Mouse (Mus musculus): Measurements from ENCODE around the gene 1700113H08Rik. TPM values are rescaled to one million over a fixed set of nuclear protein-coding genes. Genes with fewer than 3 reads are reported as not detected.

1700113H08Rik gene
- polyA plus RNA-seq, 1 experiment from 2014 or later = not detected

- no peak overlapping the region for H3K27ac ChIP-seq (replicated peaks; ENCODE audit: low read depth, low read length)
- H3K27me3 ChIP-seq (ENCODE audit: control insufficient read depth, insufficient read depth, low read length) = no peaks in the 10 kb centered on the region
- no peak overlapping the region for H3K4me2 ChIP-seq (ENCODE audit: low read depth, severe bottlenecking)
- peaks cover 2% of the 10 kb centered on the region for H3K4me1 ChIP-seq (ENCODE audit: control insufficient read depth, insufficient read depth, low read length)
- no peak overlapping the region for H3K9ac ChIP-seq (ENCODE audit: low read length)
- ATAC-seq (ENCODE audit: insufficient number of reproducible peaks, low FRiP score, low TSS enrichment, low read depth) (no peak), DNase-seq (ENCODE audit: low spot score) (no peak)
- 84% methylated on average over 9 of the region's 9 CpGs for WGBS
- no peaks in the 10 kb centered on the region for H3K9me3 ChIP-seq (ENCODE audit: control insufficient read depth, low read length)
- no peak overlapping the region for H3K4me3 ChIP-seq (ENCODE audit: low read depth, low read length)
- no peaks in the 10 kb centered on the region for H3K36me3 ChIP-seq (ENCODE audit: control insufficient read depth, insufficient read depth, low read length)
Measured at GRCm38 (mm10) chr10:87107565-87108297, 49.9 kb downstream of the 1700113H08Rik start.

- no peak overlapping the region for H3K27ac ChIP-seq (replicated peaks; ENCODE audit: low read depth, low read length)
- WGBS = 93% methylated on average over 6 of the region's 6 CpGs
- H3K4me1 ChIP-seq (ENCODE audit: control insufficient read depth, insufficient read depth, low read length) = no peaks in the 10 kb centered on the region; the same call in 1 of the 2 replicates
- H3K36me3 ChIP-seq (ENCODE audit: control insufficient read depth, insufficient read depth, low read length) = no peaks in the 10 kb centered on the region
- H3K27me3 ChIP-seq (ENCODE audit: control insufficient read depth, insufficient read depth, low read length) = no peaks in the 10 kb centered on the region
- no peaks in the 10 kb centered on the region for H3K9me3 ChIP-seq (ENCODE audit: control insufficient read depth, low read length)
- H3K4me2 ChIP-seq (ENCODE audit: low read depth, severe bottlenecking) = no peak overlapping the region
- no peak for DNase-seq (ENCODE audit: low spot score)
- ATAC-seq (ENCODE audit: insufficient number of reproducible peaks, low FRiP score, low TSS enrichment, low read depth) = no peak
- H3K9ac ChIP-seq (ENCODE audit: low read length) = no peak overlapping the region
- no peak overlapping the region for H3K4me3 ChIP-seq (ENCODE audit: low read depth, low read length)
Measured at GRCm38 (mm10) chr10:87108333-87108732, 50.5 kb downstream of the 1700113H08Rik start.

GRCm38 (mm10) chr10:87109038-87109771, 51.4 kb downstream of the 1700113H08Rik start:
- ATAC-seq (ENCODE audit: insufficient number of reproducible peaks, low FRiP score, low TSS enrichment, low read depth) (no peak), DNase-seq (ENCODE audit: low spot score) (no peak)
- 91% methylated on average over 10 of the region's 10 CpGs for WGBS
- H3K27ac ChIP-seq (replicated peaks; ENCODE audit: low read depth, low read length) = no peak overlapping the region
- no peaks in the 10 kb centered on the region for H3K4me1 ChIP-seq (ENCODE audit: control insufficient read depth, insufficient read depth, low read length)
- H3K4me3 ChIP-seq (ENCODE audit: low read depth, low read length) = no peak overlapping the region
- no peaks in the 10 kb centered on the region for H3K36me3 ChIP-seq (ENCODE audit: control insufficient read depth, insufficient read depth, low read length)
- no peak overlapping the region for H3K9ac ChIP-seq (ENCODE audit: low read length)
- H3K4me2 ChIP-seq (ENCODE audit: low read depth, severe bottlenecking) = no peak overlapping the region
- no peaks in the 10 kb centered on the region for H3K9me3 ChIP-seq (ENCODE audit: control insufficient read depth, low read length)
- no peaks in the 10 kb centered on the region for H3K27me3 ChIP-seq (ENCODE audit: control insufficient read depth, insufficient read depth, low read length)

- DNase-seq (ENCODE audit: low spot score) = no peak
- no peak overlapping the region for H3K9ac ChIP-seq (ENCODE audit: low read length)
- no peak overlapping the region for H3K4me3 ChIP-seq (ENCODE audit: low read depth, low read length)
- H3K4me2 ChIP-seq (ENCODE audit: low read depth, severe bottlenecking) = no peak overlapping the region
- 80% methylated on average over 3 of the region's 3 CpGs for WGBS
- no peaks in the 10 kb centered on the region for H3K36me3 ChIP-seq (ENCODE audit: control insufficient read depth, insufficient read depth, low read length)
- no peaks in the 10 kb centered on the region for H3K9me3 ChIP-seq (ENCODE audit: control insufficient read depth, low read length)
- H3K27ac ChIP-seq (replicated peaks; ENCODE audit: low read depth, low read length) = no peak overlapping the region
- H3K27me3 ChIP-seq (ENCODE audit: control insufficient read depth, insufficient read depth, low read length) = no peaks in the 10 kb centered on the region
- no peak for ATAC-seq (ENCODE audit: insufficient number of reproducible peaks, low FRiP score, low TSS enrichment, low read depth)
- no peaks in the 10 kb centered on the region for H3K4me1 ChIP-seq (ENCODE audit: control insufficient read depth, insufficient read depth, low read length)
Measured at GRCm38 (mm10) chr10:87110909-87111308, 53.1 kb downstream of the 1700113H08Rik start.

- Histone ChIP-seq H3K4me2 (ENCODE audit: low read depth, severe bottlenecking) (no peak overlapping the region), H3K27me3 (ENCODE audit: control insufficient read depth, insufficient read depth, low read length) (no peaks in the 10 kb centered on the region), H3K9ac (ENCODE audit: low read length) (no peak overlapping the region), H3K4me1 (ENCODE audit: control insufficient read depth, insufficient read depth, low read length) (no peaks in the 10 kb centered on the region), H3K36me3 (ENCODE audit: control insufficient read depth, insufficient read depth, low read length) (no peaks in the 10 kb centered on the region), H3K27ac (replicated peaks; ENCODE audit: low read depth, low read length) (no peak overlapping the region), H3K4me3 (ENCODE audit: low read depth, low read length) (no peak overlapping the region), H3K9me3 (ENCODE audit: control insufficient read depth, low read length) (no peaks in the 10 kb centered on the region)
- WGBS = 90% methylated on average over 5 of the region's 5 CpGs
- no peak for DNase-seq (ENCODE audit: low spot score)
- no peak for ATAC-seq (ENCODE audit: insufficient number of reproducible peaks, low FRiP score, low TSS enrichment, low read depth)
Measured at GRCm38 (mm10) chr10:87125094-87125493, 67.2 kb downstream of the 1700113H08Rik start.

- Histone ChIP-seq H3K9me3 (ENCODE audit: control insufficient read depth, low read length) (no peaks in the 10 kb centered on the region), H3K4me1 (ENCODE audit: control insufficient read depth, insufficient read depth, low read length) (no peaks in the 10 kb centered on the region), H3K27me3 (ENCODE audit: control insufficient read depth, insufficient read depth, low read length) (no peaks in the 10 kb centered on the region), H3K36me3 (ENCODE audit: control insufficient read depth, insufficient read depth, low read length) (no peaks in the 10 kb centered on the region), H3K9ac (ENCODE audit: low read length) (no peak overlapping the region), H3K27ac (replicated peaks; ENCODE audit: low read depth, low read length) (no peak overlapping the region), H3K4me2 (ENCODE audit: low read depth, severe bottlenecking) (no peak overlapping the region), H3K4me3 (ENCODE audit: low read depth, low read length) (no peak overlapping the region)
- DNase-seq (ENCODE audit: low spot score) (no peak), ATAC-seq (ENCODE audit: insufficient number of reproducible peaks, low FRiP score, low TSS enrichment, low read depth) (no peak)
- 83% methylated on average over 12 of the region's 12 CpGs for WGBS
Measured at GRCm38 (mm10) chr10:87126186-87126824, 68.5 kb downstream of the 1700113H08Rik start.

- Histone ChIP-seq H3K27ac (replicated peaks; ENCODE audit: low read depth, low read length) (no peak overlapping the region), H3K9me3 (ENCODE audit: control insufficient read depth, low read length) (no peaks in the 10 kb centered on the region), H3K36me3 (ENCODE audit: control insufficient read depth, insufficient read depth, low read length) (no peaks in the 10 kb centered on the region), H3K4me3 (ENCODE audit: low read depth, low read length) (no peak overlapping the region), H3K4me1 (ENCODE audit: control insufficient read depth, insufficient read depth, low read length) (no peaks in the 10 kb centered on the region), H3K27me3 (ENCODE audit: control insufficient read depth, insufficient read depth, low read length) (no peaks in the 10 kb centered on the region), H3K4me2 (ENCODE audit: low read depth, severe bottlenecking) (no peak overlapping the region), H3K9ac (ENCODE audit: low read length) (no peak overlapping the region)
- no peak for ATAC-seq (ENCODE audit: insufficient number of reproducible peaks, low FRiP score, low TSS enrichment, low read depth)
- DNase-seq (ENCODE audit: low spot score) = no peak
- 90% methylated on average over 6 of the region's 6 CpGs for WGBS
Measured at GRCm38 (mm10) chr10:87151050-87151449, 93.2 kb downstream of the 1700113H08Rik start.

GRCm38 (mm10) chr10:87153731-87154505, 96.1 kb downstream of the 1700113H08Rik start:
- Histone ChIP-seq H3K36me3 (ENCODE audit: control insufficient read depth, insufficient read depth, low read length) (no peaks in the 10 kb centered on the region), H3K4me2 (ENCODE audit: low read depth, severe bottlenecking) (no peak overlapping the region)
- ATAC-seq (ENCODE audit: insufficient number of reproducible peaks, low FRiP score, low TSS enrichment, low read depth) = no peak

More at GRCm38 (mm10) chr10:87153731-87154505, 96.1 kb downstream of the 1700113H08Rik start:
- DNase-seq (ENCODE audit: low spot score) = no peak
- Histone ChIP-seq H3K9me3 (ENCODE audit: control insufficient read depth, low read length) (no peaks in the 10 kb centered on the region), H3K4me3 (ENCODE audit: low read depth, low read length) (no peak overlapping the region), H3K4me1 (ENCODE audit: control insufficient read depth, insufficient read depth, low read length) (no peaks in the 10 kb centered on the region), H3K27ac (replicated peaks; ENCODE audit: low read depth, low read length) (no peak overlapping the region), H3K9ac (ENCODE audit: low read length) (no peak overlapping the region), H3K27me3 (ENCODE audit: control insufficient read depth, insufficient read depth, low read length) (no peaks in the 10 kb centered on the region)
- 85% methylated on average over 14 of the region's 14 CpGs for whole genome bisulfite sequencing

Data from limb, embryonic 11.5 days (tissue).